Mouse (Mus musculus): ENCODE data around the gene Gm6034. TPM values are rescaled to one million over a fixed set of nuclear protein-coding genes. Genes with fewer than 3 reads are reported as not detected.

Gm6034 gene
- total and polyA plus RNA-seq, 3 experiments = not detected

- TF ChIP-seq CTCF (IDR thresholded peaks at IDR 0.05) (no peak), POLR2A (IDR thresholded peaks at IDR 0.05; ENCODE audit: insufficient read depth, low read depth, low read length) (no peak), EP300 (IDR thresholded peaks at IDR 0.05; ENCODE audit: insufficient read depth, low read depth, low read length) (no peak)
- intact Hi-C loops (cut with DNase I) = no loop called here
- peak overlapping the region; percentile 48 for H3K4me3 ChIP-seq
- H3K79me2 ChIP-seq (replicated peaks; ENCODE audit: control insufficient read depth, insufficient read depth, low read length) = no peaks in the 10 kb centered on the region
- WGBS = 30% methylated on average over 3 of the region's 3 CpGs
- peak overlapping the region; percentile 66 for H3K9ac ChIP-seq (ENCODE audit: low read depth, low read length)
- H3K4me1 ChIP-seq (ENCODE audit: control insufficient read depth, insufficient read depth, low read length) = peaks cover 17% of the 10 kb centered on the region
- H3K27ac ChIP-seq = peak overlapping the region; percentile 96
- H3K27me3 ChIP-seq (ENCODE audit: control insufficient read depth, insufficient read depth, low read length) = no peaks in the 10 kb centered on the region
- no peak for DNase-seq
- no peaks in the 10 kb centered on the region; the same call in 1 of the 2 replicates for H3K36me3 ChIP-seq (ENCODE audit: control insufficient read depth, insufficient read depth, low read length)
These were observed 23.2 kb upstream of the Gm6034 start for GRCm38 (mm10) chr17:36019519-36019918.

GRCm38 (mm10) chr17:36020191-36021073 lies 22.3 kb upstream of the Gm6034 start, which contains the start of gene H2-T24:
TSS of gene H2-T24 (minus strand) at chr17:36020560.
- intact Hi-C loops (cut with DNase I) = no loop called here
- Histone ChIP-seq H3K79me2 (replicated peaks; ENCODE audit: control insufficient read depth, insufficient read depth, low read length) (no peaks in the 10 kb centered on the region), H3K9ac (ENCODE audit: low read depth, low read length) (peak within 1 kb of the TSS; percentile 66), H3K27ac (peak within 1 kb of the TSS; percentile 96), H3K4me3 (peak within 1 kb of the TSS; percentile 48), H3K4me1 (ENCODE audit: control insufficient read depth, insufficient read depth, low read length) (peaks cover 17% of the 10 kb centered on the region), H3K36me3 (ENCODE audit: control insufficient read depth, insufficient read depth, low read length) (no peaks in the 10 kb centered on the region; the same call in 1 of the 2 replicates), H3K27me3 (ENCODE audit: control insufficient read depth, insufficient read depth, low read length) (no peaks in the 10 kb centered on the region)
- peak; percentile 69; the same call in 1 of the 2 replicates for TF ChIP-seq EP300 (IDR thresholded peaks at IDR 0.05; ENCODE audit: insufficient read depth, low read depth, low read length)
- TF ChIP-seq CTCF (IDR thresholded peaks at IDR 0.05) = peak; percentile 58
- TF ChIP-seq POLR2A (IDR thresholded peaks at IDR 0.05; ENCODE audit: insufficient read depth, low read depth, low read length) = peak; percentile 56
- WGBS = 14% methylated on average over 15 of the region's 15 CpGs
- peak; percentile 82 to 90 for DNase-seq

GRCm38 (mm10) chr17:36021309-36021708 lies 21.5 kb upstream of the Gm6034 start:
- TF ChIP-seq EP300 (IDR thresholded peaks at IDR 0.05; ENCODE audit: insufficient read depth, low read depth, low read length) (no peak), CTCF (IDR thresholded peaks at IDR 0.05) (no peak), POLR2A (IDR thresholded peaks at IDR 0.05; ENCODE audit: insufficient read depth, low read depth, low read length) (no peak)

GRCm38 (mm10) chr17:36022098-36022497 lies 20.7 kb upstream of the Gm6034 start:
- Histone ChIP-seq H3K9ac (ENCODE audit: low read depth, low read length) (no peak overlapping the region), H3K79me2 (replicated peaks; ENCODE audit: control insufficient read depth, insufficient read depth, low read length) (no peaks in the 10 kb centered on the region), H3K27ac (peak overlapping the region; percentile 96), H3K4me1 (ENCODE audit: control insufficient read depth, insufficient read depth, low read length) (peaks cover 17% of the 10 kb centered on the region), H3K27me3 (ENCODE audit: control insufficient read depth, insufficient read depth, low read length) (no peaks in the 10 kb centered on the region), H3K36me3 (ENCODE audit: control insufficient read depth, insufficient read depth, low read length) (no peaks in the 10 kb centered on the region; the same call in 1 of the 2 replicates), H3K4me3 (no peak overlapping the region)
- 94% methylated on average over 9 of the region's 9 CpGs for WGBS
- TF ChIP-seq POLR2A (IDR thresholded peaks at IDR 0.05; ENCODE audit: insufficient read depth, low read depth, low read length) = no peak
- no peak for TF ChIP-seq CTCF (IDR thresholded peaks at IDR 0.05)
- no peak for TF ChIP-seq EP300 (IDR thresholded peaks at IDR 0.05; ENCODE audit: insufficient read depth, low read depth, low read length)
- intact Hi-C loops (cut with DNase I) = no loop called here
- DNase-seq = no peak

More at GRCm38 (mm10) chr17:36021309-36021708, 21.5 kb upstream of the Gm6034 start:
- DNase-seq = no peak
- Histone ChIP-seq H3K4me3 (no peak overlapping the region), H3K36me3 (ENCODE audit: control insufficient read depth, insufficient read depth, low read length) (no peaks in the 10 kb centered on the region; the same call in 1 of the 2 replicates), H3K4me1 (ENCODE audit: control insufficient read depth, insufficient read depth, low read length) (peaks cover 17% of the 10 kb centered on the region), H3K27me3 (ENCODE audit: control insufficient read depth, insufficient read depth, low read length) (no peaks in the 10 kb centered on the region), H3K27ac (peak overlapping the region; percentile 96), H3K9ac (ENCODE audit: low read depth, low read length) (no peak overlapping the region), H3K79me2 (replicated peaks; ENCODE audit: control insufficient read depth, insufficient read depth, low read length) (no peaks in the 10 kb centered on the region)
- 84% methylated on average over 1 of the region's 1 CpGs for WGBS
- intact Hi-C loops (cut with DNase I) = no loop called here

- DNase-seq = no peak
- no peaks in the 10 kb centered on the region; the same call in 1 of the 2 replicates for H3K36me3 ChIP-seq (ENCODE audit: control insufficient read depth, insufficient read depth, low read length)
- TF ChIP-seq POLR2A (IDR thresholded peaks at IDR 0.05; ENCODE audit: insufficient read depth, low read depth, low read length) = no peak
- no peak for TF ChIP-seq CTCF (IDR thresholded peaks at IDR 0.05)
- no peak for TF ChIP-seq EP300 (IDR thresholded peaks at IDR 0.05; ENCODE audit: insufficient read depth, low read depth, low read length)
- no peak overlapping the region for H3K4me3 ChIP-seq
- WGBS = 92% methylated on average over 6 of the region's 6 CpGs
- H3K27me3 ChIP-seq (ENCODE audit: control insufficient read depth, insufficient read depth, low read length) = no peaks in the 10 kb centered on the region
- H3K9ac ChIP-seq (ENCODE audit: low read depth, low read length) = no peak overlapping the region
- intact Hi-C loops (cut with DNase I) = no loop called here
- peak overlapping the region; percentile 89 for H3K27ac ChIP-seq
- peaks cover 17% of the 10 kb centered on the region for H3K4me1 ChIP-seq (ENCODE audit: control insufficient read depth, insufficient read depth, low read length)
- H3K79me2 ChIP-seq (replicated peaks; ENCODE audit: control insufficient read depth, insufficient read depth, low read length) = no peaks in the 10 kb centered on the region
These were observed 19.8 kb upstream of the Gm6034 start for GRCm38 (mm10) chr17:36022922-36023321.
